Mouse (Mus musculus) CH12.LX (cell line): ENCODE data around the gene Gtpbp6. TPM values are rescaled to one million over a fixed set of nuclear protein-coding genes. Genes with fewer than 3 reads are reported as not detected.
A peak's percentile ranks its signal among the peaks of the same experiment; 100 is the strongest.
"Not testable (repeated sequence)": the region's sequence is repeated elsewhere in the genome, so short reads cannot be mapped to it uniquely, and the experiment has no call there.

Experiments
- DNase-seq: peaks from one replicate; pipeline ENCODE4 v3.0.0-alpha.2; 2013; ENCODE audit errors: extremely low read depth
- H3K27ac ChIP-seq: 2 replicates; pipeline ENCODE4 v1.5.1; 2012; ENCODE audit warnings: low read depth, mild to moderate bottlenecking, control low read depth, moderate library complexity; ENCODE audit not compliant: insufficient read depth
- H3K27me3 ChIP-seq: replicated peaks from 2 replicates; pipeline ENCODE3; 2012; ENCODE audit warnings: inconsistent platforms
- H3K36me3 ChIP-seq, 2 experiments: replicated peaks in 1 of 2; 2 replicates each; pipeline versions ENCODE3 to v1.6.1; 2012; ENCODE audit warnings: inconsistent platforms in 1 of 2, low read length in 1 of 2, mild to moderate bottlenecking in 1 of 2, mixed read lengths in 1 of 2, moderate library complexity in 1 of 2; ENCODE audit not compliant: control insufficient read depth in 1 of 2, insufficient read depth in 1 of 2
- H3K4me1 ChIP-seq, 2 experiments: 2 replicates each; pipeline ENCODE4 v1.6.1; 2012; ENCODE audit warnings: inconsistent platforms in 1 of 2, moderate library complexity in 1 of 2; ENCODE audit not compliant: insufficient read depth in 2 of 2, control insufficient read depth in 1 of 2
- H3K4me2 ChIP-seq: 2 replicates; pipeline ENCODE4 v1.6.1; 2012; ENCODE audit warnings: low read depth, mild to moderate bottlenecking, control low read depth; ENCODE audit not compliant: poor library complexity, insufficient read depth, severe bottlenecking
- H3K4me3 ChIP-seq, 3 experiments: fragments of 150-350 bp in 1 of 3; sonication (generic) in 1 of 3; replicated peaks in 1 of 3; 2 replicates each; pipeline versions ENCODE3 to v1.5.1; 2011 to 2012; ENCODE audit warnings: low read depth in 2 of 3, low read length in 2 of 3, mild to moderate bottlenecking in 2 of 3, moderate library complexity in 2 of 3, control low read depth in 1 of 3, improper control_type of control experiment in 1 of 3, inconsistent platforms in 1 of 3, mixed read lengths in 1 of 3; ENCODE audit not compliant: poor library complexity in 1 of 3
- H3K79me2 ChIP-seq: replicated peaks from 2 replicates; pipeline ENCODE4 v1.6.1; 2012; ENCODE audit warnings: mild to moderate bottlenecking, moderate library complexity; ENCODE audit not compliant: control insufficient read depth, poor library complexity, insufficient read depth, severe bottlenecking; ENCODE audit errors: extremely low read depth
- H3K9ac ChIP-seq: 2 replicates; pipeline ENCODE4 v1.6.1; 2012; ENCODE audit warnings: low read depth, mild to moderate bottlenecking, control low read depth, moderate library complexity; ENCODE audit not compliant: insufficient read depth
- H3K9me3 ChIP-seq: replicated peaks from 2 replicates; pipeline ENCODE3; 2012; ENCODE audit warnings: low read length, inconsistent platforms, mixed read lengths
- CHD2 ChIP-seq: IDR thresholded peaks from 2 replicates; pipeline ENCODE4 v1.6.1; 2011; ENCODE audit warnings: low read length, improper control_type of control experiment
- CTCF ChIP-seq, 2 experiments: IDR thresholded peaks in 1 of 2; conservative IDR thresholded peaks in 1 of 2; 2 replicates each; pipeline ENCODE4 v1.5.1; 2011 to 2012; ENCODE audit warnings: low read depth in 2 of 2, low read length in 2 of 2, improper control_type of control experiment in 1 of 2, inconsistent platforms in 1 of 2, mild to moderate bottlenecking in 1 of 2, moderate library complexity in 1 of 2
- ELF1 ChIP-seq: IDR thresholded peaks from 2 replicates; pipeline ENCODE4 v1.6.1; 2014; ENCODE audit warnings: low read depth, mild to moderate bottlenecking, inconsistent platforms, low read length, improper control_type of control experiment
- ETS1 ChIP-seq: conservative IDR thresholded peaks from 2 replicates; pipeline ENCODE4 v1.6.1; 2012; ENCODE audit warnings: low read depth, mild to moderate bottlenecking, inconsistent platforms, low read length, improper control_type of control experiment, moderate library complexity
- GABPA ChIP-seq: IDR thresholded peaks from 2 replicates; pipeline ENCODE4 v1.6.1; 2012; ENCODE audit warnings: low read depth, low read length, improper control_type of control experiment, inconsistent platforms; ENCODE audit not compliant: insufficient replicate concordance
- HCFC1 ChIP-seq: IDR thresholded peaks from 2 replicates; pipeline ENCODE4 v1.6.1; 2012; ENCODE audit warnings: low read depth, mild to moderate bottlenecking, inconsistent platforms, low read length, improper control_type of control experiment
- IRF4 ChIP-seq: IDR thresholded peaks from 2 replicates; pipeline ENCODE4 v1.6.1; 2014; ENCODE audit warnings: low read depth, mild to moderate bottlenecking, inconsistent platforms, low read length, improper control_type of control experiment
- KAT2A ChIP-seq: IDR thresholded peaks from 2 replicates; pipeline ENCODE4 v1.6.1; 2012; ENCODE audit warnings: low read length, improper control_type of control experiment, inconsistent platforms; ENCODE audit not compliant: insufficient replicate concordance
- MAFK ChIP-seq: IDR thresholded peaks from 2 replicates; pipeline ENCODE4 v1.6.1; 2011; ENCODE audit warnings: low read length, improper control_type of control experiment; ENCODE audit not compliant: insufficient replicate concordance
- MAX ChIP-seq: IDR thresholded peaks from 2 replicates; pipeline ENCODE4 v1.6.1; 2011; ENCODE audit warnings: low read length, improper control_type of control experiment
- MAZ ChIP-seq: IDR thresholded peaks from 2 replicates; pipeline ENCODE4 v1.6.1; 2012; ENCODE audit warnings: low read depth, mild to moderate bottlenecking, inconsistent platforms, low read length, improper control_type of control experiment, moderate library complexity
- MXI1 ChIP-seq: IDR thresholded peaks from 2 replicates; pipeline ENCODE4 v1.6.1; 2011; ENCODE audit warnings: mild to moderate bottlenecking, low read depth, low read length, improper control_type of control experiment
- MYC ChIP-seq: IDR thresholded peaks from 2 replicates; pipeline ENCODE4 v1.6.1; 2011; ENCODE audit warnings: low read depth, mild to moderate bottlenecking, improper control_type of control experiment, low read length
- NELFE ChIP-seq: IDR thresholded peaks from 2 replicates; pipeline ENCODE4 v1.6.1; 2011; ENCODE audit warnings: low read depth, low read length, improper control_type of control experiment
- NRF1 ChIP-seq: IDR thresholded peaks from 2 replicates; pipeline ENCODE4 v1.6.1; 2014; ENCODE audit warnings: low read depth, mild to moderate bottlenecking, inconsistent platforms, low read length, improper control_type of control experiment, moderate library complexity
- PAX5 ChIP-seq: IDR thresholded peaks from 2 replicates; pipeline ENCODE4 v1.6.1; 2012; ENCODE audit warnings: low read length, inconsistent platforms, mixed read lengths
- POLR2A ChIP-seq: IDR thresholded peaks from 2 replicates; pipeline ENCODE4 v1.6.1; 2011; ENCODE audit warnings: low read depth, mild to moderate bottlenecking, improper control_type of control experiment, low read length
- SIN3A ChIP-seq: IDR thresholded peaks from 2 replicates; pipeline ENCODE4 v1.6.1; 2012; ENCODE audit warnings: low read length, improper control_type of control experiment, inconsistent platforms
- TBP ChIP-seq: conservative IDR thresholded peaks from 2 replicates; pipeline ENCODE4 v1.6.1; 2011; ENCODE audit warnings: low read depth, low read length, improper control_type of control experiment
- TCF12 ChIP-seq: IDR thresholded peaks from 2 replicates; pipeline ENCODE4 v1.6.1; 2014; ENCODE audit warnings: low read depth, mild to moderate bottlenecking, inconsistent platforms, low read length, improper control_type of control experiment
- UBTF ChIP-seq: IDR thresholded peaks from 2 replicates; pipeline ENCODE4 v1.6.1; 2012; ENCODE audit warnings: low read depth, mild to moderate bottlenecking, inconsistent platforms, low read length, improper control_type of control experiment, moderate library complexity
- USF1 ChIP-seq: IDR thresholded peaks from 2 replicates; pipeline ENCODE4 v1.6.1; 2014; ENCODE audit warnings: low read depth, mild to moderate bottlenecking, inconsistent platforms, low read length, improper control_type of control experiment
- ZKSCAN1 ChIP-seq: IDR thresholded peaks from 2 replicates; pipeline ENCODE4 v1.6.1; 2012; ENCODE audit warnings: low read depth, inconsistent platforms, low read length, improper control_type of control experiment, borderline replicate concordance
- dilution Hi-C: fragments of 300-500 bp; cut with MboI; formaldehyde crosslinking; loops from 2 replicates; pipeline ENCODE4 v1.14.3; 2020; ENCODE audit warnings: low sequenced_read_pairs; ENCODE audit not compliant: extremely low pct_unique_long_range_greater_than_20kb, extremely low pct_ligation_motif_present
- in situ Hi-C: fragments of 300-500 bp; cut with MboI; formaldehyde crosslinking; loops from 3 replicates; pipeline ENCODE4 v1.14.3; 2019; ENCODE audit warnings: low sequenced_read_pairs, low pct_ligation_motif_present, low pct_unique_long_range_greater_than_20kb, mixed read lengths
- polyA plus RNA-seq: library from polyadenylated mRNA; unstranded; fragments of >175 nt; gene quantifications from 2 replicates; pipeline ENCODE4 v1.2.1, GENCODE M21; 2012; ENCODE audit warnings: low read depth; ENCODE audit not compliant: insufficient read length
- total RNA-seq, 2 experiments: library from RNA; depleted of rRNA; stranded (reverse); fragments of 300-350 nt in 1 of 2; fragments of >200 nt in 1 of 2; gene quantifications; 2 replicates each; pipeline ENCODE4 v1.2.3; 2012 to 2014

Gtpbp6 gene
- total and polyA plus RNA-seq, 3 experiments, result 14.4 to 40.1 (median 27.9) TPM

DNA sequence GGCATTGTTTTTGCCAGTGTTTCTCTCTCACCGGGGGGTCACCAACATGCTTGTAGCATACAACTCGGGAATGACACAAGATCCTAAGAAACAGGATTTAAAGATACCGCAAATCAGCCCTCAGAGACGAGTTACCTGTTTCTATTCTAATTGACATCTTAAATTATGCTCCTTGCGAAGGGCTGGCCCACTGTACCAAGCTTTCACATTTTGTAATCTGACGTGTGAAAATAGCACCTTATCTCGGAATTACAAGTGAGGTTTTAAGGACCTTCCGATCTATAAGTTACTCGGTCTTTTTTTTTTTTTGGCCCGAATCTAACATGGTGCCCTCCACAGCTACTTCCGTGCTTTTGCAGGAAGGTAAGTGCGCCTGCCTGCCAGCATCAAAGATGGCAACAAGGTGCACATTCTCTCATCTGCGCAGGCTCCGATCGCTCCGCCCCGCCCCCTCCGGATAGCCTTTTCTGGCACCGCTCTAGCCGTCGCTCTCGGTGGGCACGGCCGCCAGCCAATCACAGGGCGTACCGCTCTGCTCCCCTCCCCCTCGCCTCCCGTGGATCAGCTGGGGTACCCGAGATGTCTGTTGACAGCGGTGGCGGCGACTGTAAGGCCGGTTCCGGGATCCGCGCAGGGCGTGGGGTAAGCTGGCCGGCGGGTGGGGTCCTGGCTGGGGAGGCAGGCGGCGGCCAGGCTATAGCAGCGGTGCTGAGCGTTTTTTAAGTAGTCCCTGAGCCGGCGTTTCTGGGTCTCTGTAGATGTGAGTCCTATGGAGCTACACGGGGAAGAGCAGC, 27.5 kb upstream of the Gtpbp6 start, which contains the start of gene Chfr (continued):
- no peak for TF ChIP-seq UBTF
- TF ChIP-seq TCF12, result peak; percentile 70
- TF ChIP-seq MAZ, result peak; percentile 84
- TF ChIP-seq MAFK, result no peak
- peak; percentile 31; the same call in 1 of the 2 replicates for TF ChIP-seq MAX
- no peak for TF ChIP-seq PAX5
- TF ChIP-seq CTCF (conservative IDR thresholded peaks at IDR 0.05 in 1 of 2, IDR thresholded peaks at IDR 0.05 in 1 of 2; ENCODE audit: low read depth in 2 of 2, low read length in 2 of 2), result no peak
- peak; percentile 100 for TF ChIP-seq SIN3A
- no peak for TF ChIP-seq ZKSCAN1

DNA sequence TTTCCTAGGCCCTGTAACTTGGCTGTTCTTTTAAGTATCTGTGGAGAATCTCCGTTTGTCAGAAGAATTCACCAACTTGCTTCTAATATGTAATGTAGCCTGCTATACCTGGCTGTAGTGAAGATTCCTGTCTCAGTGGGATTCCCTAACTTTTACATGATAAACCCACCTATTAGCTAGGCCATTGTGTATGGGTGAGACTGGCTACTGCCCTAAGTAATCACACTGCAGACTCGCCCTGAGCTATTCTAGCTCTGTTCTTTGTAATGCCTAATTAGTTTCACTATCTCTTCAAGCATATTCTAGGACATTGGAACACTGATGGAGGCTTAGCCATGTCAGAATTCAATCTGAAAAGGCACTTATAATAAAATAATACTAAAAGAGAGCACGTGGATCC, 14.4 kb upstream of the Gtpbp6 start:
- H3K9me3 ChIP-seq, dilution Hi-C loops, H3K4me3 ChIP-seq, H3K4me2 ChIP-seq, H3K27me3 ChIP-seq, H3K9ac ChIP-seq, DNase-seq, H3K4me1 ChIP-seq, H3K79me2 ChIP-seq, in situ Hi-C loops, H3K27ac ChIP-seq: not testable (repeated sequence)
- peaks cover 21 to 50% of the 10 kb centered on the region in 2 experiments for H3K36me3 ChIP-seq

DNA sequence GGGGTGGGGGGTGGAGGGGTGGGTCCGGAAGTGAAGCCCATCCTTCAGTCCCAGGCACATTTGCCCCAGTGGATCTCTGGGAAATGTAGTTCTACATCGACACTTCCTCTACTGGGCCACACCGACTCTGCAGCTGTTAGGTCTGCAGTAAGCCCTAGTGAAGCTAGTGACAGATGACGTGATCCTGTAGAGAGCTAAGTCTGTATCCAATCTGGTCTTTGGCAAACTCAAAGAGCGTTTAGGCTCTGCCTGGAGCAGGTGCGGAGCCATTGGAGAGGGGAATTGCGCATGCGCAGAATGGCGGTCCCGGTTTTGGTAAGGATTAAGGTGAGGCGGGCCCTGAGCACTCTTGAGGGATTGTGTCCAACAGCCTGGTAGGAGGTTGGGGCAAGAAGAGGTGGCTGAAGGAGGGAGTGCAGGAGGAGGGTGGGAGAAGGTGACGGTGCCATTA, 2.0 kb upstream of the Gtpbp6 start, which contains the start of gene Zfp605:
TSS of gene Zfp605 (plus strand) at position 102 of the 451 bp plus-strand sequence.
- H3K4me3 ChIP-seq, result peak within 1 kb of the TSS; percentile 87 to 95 (median 94)
- dilution Hi-C loops, result no loop called here
- in situ Hi-C loops, result no loop called here

More for the DNA sequence above, 2.0 kb upstream of the Gtpbp6 start, which contains the start of gene Zfp605:
- Histone ChIP-seq H3K9ac (peak within 1 kb of the TSS; percentile 39), H3K27me3 (no peaks in the 10 kb centered on the region), H3K27ac (peak within 1 kb of the TSS; percentile 85), H3K4me2 (peak within 1 kb of the TSS; percentile 68), H3K79me2 (peaks cover 18% of the 10 kb centered on the region; the same call in 1 of the 2 replicates), H3K4me1 (peaks cover 16 to 27% of the 10 kb centered on the region in 2 experiments), H3K36me3 (peaks cover 30 to 45% of the 10 kb centered on the region in 2 experiments), H3K9me3 (no peaks in the 10 kb centered on the region)
- DNase-seq, result peak; percentile 93
- TF ChIP-seq KAT2A (peak; percentile 87; the same call in 1 of the 2 replicates), ETS1 (no peak; the same call in 1 of the 2 replicates), UBTF (no peak), USF1 (no peak), PAX5 (no peak), IRF4 (peak; percentile 11; the same call in 1 of the 2 replicates), TBP (peak; percentile 77), CHD2 (peak; percentile 57; the same call in 1 of the 2 replicates), NRF1 (peak; percentile 95), SIN3A (peak; percentile 77), MAZ (0 out of 2 replicates have a peak, but pooled peaks have one; percentile 39), NELFE (0 out of 2 replicates have a peak, but pooled peaks have one; percentile 37), MXI1 (peak; percentile 55), HCFC1 (peak; percentile 92), ZKSCAN1 (no peak), ELF1 (peak; percentile 92), TCF12 (peak; percentile 51), MYC (peak; percentile 69), GABPA (peak; percentile 37; the same call in 1 of the 2 replicates), POLR2A (peak; percentile 56; the same call in 1 of the 2 replicates)
